Mouse (Mus musculus) cerebellum, adult 18-20 months (tissue): ENCODE results near the gene Emg1.

Experiments
- DNase-seq, 2 experiments: peaks; one replicate each; pipeline ENCODE4 v3.0.0; 2021

Gene Emg1

DNA sequence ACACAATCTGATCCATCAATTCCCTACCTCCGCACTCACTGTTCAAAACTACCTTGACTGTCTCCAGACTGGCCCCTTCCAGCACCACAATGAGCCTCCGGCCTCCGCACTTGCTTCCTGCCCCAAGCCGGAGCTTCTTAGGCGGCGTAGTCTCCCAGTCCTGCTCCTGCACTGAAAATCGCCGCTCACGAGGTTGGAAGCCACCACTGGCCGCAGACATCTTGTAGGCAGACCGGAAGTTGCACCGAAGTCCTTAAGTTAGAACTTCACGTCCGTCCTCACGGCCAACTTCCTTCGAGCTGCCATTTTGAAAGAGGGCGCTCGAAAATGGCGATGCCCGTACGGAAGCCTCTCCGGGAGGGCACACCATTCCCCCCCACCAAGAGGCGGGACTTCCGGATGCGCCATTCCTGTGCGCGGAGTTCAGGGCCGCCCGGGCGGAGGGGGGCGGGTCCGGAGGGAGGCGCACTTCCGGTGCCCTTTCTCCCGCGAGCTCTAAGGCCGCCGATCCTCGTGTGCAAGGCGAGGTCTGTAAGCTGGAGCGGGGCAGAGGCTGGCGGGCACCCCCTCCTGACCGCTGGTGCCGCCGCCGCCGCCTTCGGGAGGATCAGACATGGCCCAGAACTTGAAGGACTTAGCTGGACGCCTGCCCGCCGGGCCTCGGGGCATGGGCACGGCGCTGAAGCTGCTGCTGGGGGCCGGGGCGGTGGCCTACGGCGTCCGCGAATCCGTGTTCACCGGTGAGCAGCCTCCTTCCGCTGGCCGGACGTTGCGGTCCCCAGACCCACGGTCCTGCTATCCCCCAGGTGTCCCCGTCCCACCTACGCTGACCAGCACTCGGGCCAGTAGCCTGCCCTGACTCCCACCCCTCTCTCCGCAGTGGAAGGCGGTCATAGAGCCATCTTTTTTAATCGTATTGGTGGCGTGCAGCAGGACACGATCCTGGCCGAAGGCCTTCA lies at the start of gene Emg1, which contains the start of gene Phb2:
Gene Emg1 (minus strand): TSS at position 355 of the 959 bp plus-strand sequence.
Gene Phb2 (plus strand): TSS at position 513 of the 959 bp plus-strand sequence.
- DNase-seq, result peak; percentile 97 to 99

DNA sequence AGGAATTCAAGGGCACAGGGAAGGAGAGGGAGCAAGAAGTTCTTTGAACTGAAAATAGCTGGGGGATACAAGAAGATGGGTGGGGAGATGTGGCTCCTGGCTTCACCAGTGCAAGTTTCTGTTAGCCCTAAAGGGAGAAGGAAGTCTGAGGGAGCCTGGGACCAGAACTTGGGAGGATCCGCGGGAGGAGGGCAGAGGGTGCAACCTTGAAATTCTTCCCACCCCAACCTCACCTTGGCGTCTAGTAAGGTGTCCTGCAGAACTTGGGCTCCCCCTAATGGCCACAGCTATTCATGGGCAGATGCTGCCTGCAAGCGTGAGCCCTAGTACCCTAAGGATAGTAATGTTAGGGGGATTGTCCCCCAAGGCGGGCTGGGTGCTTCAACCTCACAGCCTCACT lies 47.3 kb upstream of the Emg1 start:
- peak; percentile 88 to 90 for DNase-seq

DNA sequence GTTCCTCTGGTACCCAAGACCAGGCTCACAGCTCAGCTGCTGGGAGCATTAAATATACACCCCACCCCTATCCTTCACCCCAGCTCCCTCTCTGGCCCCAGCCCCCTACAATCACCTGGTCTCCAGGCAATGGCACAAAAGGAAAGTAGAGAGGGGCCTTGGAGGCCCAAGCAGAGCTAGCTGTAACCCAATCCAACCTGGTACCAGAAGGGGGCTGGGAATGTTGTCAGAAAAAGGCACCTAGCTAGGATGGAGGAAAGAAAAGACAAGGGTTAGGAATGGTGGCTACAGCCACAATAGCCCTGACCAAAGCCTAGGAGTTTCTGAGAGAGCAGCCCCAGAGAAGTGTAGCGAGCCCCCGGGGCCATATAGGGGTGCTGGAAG lies 46.9 kb upstream of the Emg1 start:
- no peak for DNase-seq

DNA sequence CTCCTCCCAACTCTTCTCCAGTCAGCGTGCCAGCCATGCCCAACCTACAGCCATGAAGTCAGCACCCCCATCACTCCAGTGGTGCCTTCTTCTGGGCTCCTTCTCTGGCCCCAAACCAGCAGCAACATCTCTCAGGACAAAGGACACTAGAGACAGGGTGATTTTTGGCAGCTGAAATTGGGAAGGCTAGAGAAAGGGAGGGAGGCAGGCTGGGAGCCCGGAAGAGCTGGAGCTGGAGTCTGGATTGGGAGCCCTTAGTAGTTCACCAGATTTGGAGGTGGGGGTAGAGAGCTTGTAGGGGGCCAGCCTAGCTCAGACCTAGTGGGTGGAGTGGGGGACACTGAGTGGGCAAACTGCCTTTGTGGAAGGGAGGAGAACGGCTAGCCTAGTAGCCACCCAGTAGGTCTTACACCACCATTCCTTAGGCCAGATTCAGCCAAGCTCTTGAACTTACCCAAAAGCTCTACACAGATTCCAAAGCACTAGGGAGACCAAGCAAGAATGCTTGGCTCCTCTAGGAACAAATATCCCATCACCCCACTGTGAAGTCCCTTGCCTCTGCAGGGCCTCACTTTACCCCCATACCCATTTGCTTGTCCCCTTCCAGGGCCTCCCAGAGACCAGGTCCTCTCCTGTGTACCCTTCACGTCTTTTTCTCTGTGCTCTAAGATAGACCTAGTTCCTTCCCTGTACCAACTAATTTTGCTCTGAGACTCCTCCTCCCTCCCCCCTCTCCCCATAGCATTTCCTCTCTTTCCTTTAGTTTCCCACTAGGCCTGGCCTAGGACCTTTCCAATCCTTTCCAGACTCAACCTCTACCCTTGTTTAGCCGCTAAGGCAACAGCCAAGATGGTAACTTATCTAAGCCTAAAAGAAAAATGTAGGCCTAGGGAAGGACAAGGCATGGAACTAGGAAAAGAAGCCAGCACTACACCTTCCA lies 46.2 kb upstream of the Emg1 start:
- peak; percentile 75 to 77 for DNase-seq

DNA sequence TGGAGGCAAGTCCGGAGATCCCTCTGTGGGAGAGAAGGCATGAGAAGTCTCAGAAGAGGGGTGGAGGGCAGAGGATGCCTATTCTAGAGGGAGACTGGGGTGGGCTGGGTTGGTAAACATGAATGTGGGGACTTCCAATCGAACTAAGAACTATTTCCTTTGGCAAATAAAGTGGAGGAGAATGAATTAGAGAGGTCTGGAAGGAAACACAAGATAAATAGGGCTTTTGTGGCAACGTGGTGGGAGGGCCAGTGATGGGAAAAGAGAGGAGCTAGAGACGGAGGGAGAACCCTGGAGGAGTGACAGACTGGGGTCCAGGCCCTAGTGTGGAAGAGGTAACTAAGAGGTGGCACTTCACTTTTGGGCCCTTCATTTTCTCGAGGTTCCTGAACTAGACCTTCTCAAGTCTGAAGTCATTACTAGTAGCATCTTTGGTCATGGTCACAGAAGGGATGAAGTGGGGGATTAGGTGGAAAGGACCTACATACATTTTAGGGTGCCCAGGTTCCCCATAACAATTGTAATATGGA lies 45.4 kb upstream of the Emg1 start:
- DNase-seq, result no peak

DNA sequence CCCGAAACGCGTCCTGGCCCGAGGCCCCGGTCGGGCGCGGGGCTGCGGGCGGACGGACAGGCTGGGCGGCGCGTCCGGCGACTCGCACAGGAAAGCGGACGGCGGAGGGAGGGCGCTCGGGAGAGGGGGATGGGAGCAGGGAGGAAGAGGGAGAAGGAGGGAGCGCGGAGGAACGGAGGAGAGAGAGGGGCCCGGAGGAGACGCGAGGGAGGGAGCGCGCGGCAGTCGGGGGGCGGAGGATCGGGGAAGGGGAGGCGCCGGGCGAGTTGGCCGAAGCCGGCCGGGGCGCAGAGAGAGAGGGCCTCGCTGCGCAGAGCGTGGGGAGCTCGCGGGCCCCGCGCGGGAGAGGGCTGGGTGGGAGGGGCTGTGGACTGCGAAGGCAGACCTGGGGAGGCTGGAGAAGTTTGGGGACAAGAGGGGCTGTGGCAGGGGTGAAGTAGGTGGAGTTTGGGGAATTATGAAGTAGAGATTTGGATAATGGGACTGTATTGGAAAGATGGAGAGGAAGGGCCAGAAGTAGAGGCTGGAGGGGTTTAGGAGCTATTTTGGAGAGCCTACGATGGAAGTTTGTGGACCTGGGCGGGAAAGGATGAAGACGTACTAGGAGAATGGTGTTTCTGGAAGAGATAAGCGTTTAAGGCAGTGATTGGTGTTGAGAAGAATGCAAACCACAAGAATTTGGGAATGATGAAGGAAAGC lies 44.8 kb upstream of the Emg1 start:
- peak; percentile 86 to 91 for DNase-seq

DNA sequence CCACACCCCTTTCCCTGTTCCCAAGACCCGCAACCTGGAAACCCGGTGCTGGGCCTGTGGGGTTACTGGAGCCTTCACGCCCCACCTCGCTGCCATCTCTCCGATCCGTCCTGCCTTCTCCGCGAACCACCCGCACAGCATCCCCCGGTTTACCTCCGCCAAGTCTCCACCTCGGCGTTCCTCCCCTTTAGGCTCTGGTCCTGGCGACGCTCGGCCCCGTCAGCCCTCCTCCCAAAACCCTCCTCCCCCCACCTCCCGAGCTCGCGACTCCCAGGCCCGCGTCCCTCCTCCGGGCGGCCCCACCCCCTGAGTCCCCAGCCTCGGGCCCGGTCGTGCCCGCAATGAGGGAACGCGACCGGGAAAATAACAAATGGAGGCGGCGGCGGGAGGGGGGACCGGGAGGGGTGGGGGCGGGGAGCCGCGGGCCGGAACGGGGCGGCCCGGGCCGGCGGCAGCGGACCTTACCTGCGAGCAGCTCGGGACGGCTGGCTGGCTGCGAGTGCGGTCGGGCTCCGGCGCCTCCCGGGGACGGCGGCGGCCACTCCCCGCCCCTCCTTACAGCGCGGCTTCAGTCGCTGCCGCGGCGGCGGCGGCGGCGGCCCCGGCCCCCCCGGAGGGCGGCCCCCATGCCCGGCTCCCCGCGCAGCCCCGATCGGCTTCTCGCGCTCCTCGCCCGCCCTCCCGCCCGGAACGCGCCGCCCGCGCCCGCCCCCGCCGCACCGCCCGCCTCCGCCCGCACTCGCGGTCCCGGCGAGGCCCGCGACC lies 44.0 kb upstream of the Emg1 start, which contains the start of the genes Gm45234 and Atn1:
Gene Gm45234 (minus strand): TSS at position 191 of the 765 bp plus-strand sequence.
Gene Atn1 (minus strand): TSS at position 694 of the 765 bp plus-strand sequence.
- DNase-seq, result peak; percentile 76 to 78

DNA sequence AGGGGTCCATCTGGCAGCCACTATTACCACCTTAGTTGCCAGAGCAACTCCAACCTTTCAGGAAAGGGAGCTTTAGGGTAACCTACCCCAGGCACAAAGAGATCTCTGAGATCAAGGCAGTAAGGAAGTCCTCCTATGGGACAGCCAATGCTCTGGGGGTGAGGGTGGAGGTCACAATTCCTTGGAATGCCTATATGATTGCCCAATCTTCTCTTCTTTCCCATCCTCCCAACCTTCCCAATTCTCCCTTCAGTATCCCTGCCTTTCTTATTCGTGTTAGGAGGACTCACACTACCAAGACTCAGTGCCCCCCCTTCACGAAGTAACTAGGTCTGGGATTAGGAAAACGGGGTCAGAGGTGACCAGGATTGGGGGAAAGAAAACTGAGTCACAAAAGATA lies 43.3 kb upstream of the Emg1 start:
- no peak for DNase-seq

DNA sequence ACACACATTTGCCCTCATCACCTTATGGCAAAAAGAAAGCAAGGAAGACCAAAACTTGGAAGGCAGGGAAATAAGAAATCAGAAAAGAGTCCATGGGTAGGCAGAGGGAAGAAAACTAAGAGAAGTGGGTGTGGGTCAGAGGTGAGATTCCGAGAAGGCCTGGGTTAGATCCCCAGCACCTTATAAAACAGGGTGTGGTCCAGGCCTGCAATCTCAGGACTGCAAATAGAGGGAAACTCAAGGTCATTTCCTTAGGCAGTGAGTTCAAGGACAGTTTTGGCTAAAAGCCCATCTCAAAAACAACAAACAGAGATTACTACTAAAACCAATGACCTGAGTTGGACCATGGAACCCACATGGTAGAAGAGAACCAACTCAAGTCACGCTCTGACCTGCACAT lies 41.9 kb upstream of the Emg1 start:
- no peak for DNase-seq

DNA sequence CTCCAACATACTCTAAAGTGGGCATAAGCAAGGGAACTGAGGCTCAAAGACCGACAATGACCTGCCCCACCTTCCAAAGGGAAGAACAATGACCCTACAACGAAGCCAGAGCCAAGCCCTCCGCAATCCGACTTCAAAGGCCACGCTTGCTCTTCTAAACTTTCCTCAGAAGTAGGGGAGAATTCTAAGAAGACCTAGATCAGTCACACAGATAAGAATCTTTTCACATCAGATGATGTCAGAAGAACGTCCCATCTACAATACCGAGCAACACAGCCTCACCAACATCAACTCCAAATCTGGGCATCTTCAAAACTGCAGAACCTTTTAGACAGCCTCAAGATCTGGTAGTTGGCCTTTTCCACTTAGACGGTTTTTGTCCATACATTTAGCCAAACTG lies 38.4 kb upstream of the Emg1 start:
- no peak for DNase-seq

DNA sequence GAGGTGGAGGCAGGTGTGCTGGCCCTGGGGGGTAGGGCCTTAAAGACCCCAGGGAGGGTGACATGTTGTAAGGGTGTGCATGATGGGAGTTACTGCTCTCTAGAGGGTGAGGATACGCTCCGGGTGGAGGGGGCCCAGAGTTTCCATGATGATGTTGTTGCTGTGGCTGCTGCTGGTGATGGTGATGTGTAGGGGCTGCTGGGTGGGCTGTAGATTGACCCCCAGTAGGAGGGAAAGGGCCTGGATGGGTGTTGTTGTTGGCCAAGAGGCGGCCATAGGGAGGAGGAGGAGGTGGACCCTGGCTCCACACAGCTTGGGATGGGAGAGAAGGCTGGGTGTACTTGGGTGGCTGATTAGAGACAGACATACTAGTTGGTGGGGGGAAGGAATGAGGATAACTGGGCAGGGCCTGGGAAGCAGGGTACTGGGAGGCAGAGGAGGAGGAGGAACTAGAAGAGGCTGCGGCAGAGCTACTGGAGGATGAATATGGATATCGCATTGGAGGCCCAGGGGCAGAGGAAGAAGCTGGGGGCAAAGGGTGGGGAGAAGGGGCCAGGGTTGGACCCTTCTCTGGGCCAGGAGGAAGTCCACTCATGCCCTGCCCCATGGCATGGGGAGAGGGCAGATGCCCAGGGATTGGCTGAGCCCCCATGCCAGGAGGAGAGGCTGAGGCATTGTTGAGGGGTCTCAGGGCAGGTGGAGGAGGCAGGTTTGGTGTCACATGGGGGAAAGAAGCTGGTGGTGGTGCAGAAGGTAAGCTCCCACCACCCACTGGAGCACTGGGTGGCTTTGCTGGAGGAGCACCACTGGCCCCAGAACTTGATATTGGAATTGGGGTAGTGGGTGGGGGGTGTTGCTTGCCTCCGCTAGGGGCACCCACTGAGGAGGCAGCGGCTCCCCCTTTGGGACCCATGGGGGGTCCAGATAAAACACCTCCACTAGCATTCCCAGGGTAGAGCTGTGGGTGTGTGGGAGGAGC lies 35.0 kb upstream of the Emg1 start:
- DNase-seq, result peak in 1 of 2 experiments; percentile 39

DNA sequence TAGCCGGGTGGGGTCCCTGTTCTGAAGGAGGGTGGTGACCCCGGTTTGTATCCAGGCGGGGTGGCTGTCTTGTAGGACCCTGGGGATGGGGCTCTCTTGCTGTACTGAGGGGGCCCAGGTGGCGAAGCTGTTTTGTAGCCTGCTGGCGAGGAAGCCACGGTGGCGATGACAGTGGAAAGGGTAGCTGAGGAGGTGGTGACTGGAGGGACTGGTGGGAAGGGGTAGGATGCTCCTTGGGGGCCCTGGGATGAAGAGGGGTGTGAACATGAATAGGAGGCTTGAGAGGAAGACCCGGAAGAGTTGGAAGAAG lies 34.3 kb upstream of the Emg1 start:
- peak in 1 of 2 experiments; percentile 51 for DNase-seq

DNA sequence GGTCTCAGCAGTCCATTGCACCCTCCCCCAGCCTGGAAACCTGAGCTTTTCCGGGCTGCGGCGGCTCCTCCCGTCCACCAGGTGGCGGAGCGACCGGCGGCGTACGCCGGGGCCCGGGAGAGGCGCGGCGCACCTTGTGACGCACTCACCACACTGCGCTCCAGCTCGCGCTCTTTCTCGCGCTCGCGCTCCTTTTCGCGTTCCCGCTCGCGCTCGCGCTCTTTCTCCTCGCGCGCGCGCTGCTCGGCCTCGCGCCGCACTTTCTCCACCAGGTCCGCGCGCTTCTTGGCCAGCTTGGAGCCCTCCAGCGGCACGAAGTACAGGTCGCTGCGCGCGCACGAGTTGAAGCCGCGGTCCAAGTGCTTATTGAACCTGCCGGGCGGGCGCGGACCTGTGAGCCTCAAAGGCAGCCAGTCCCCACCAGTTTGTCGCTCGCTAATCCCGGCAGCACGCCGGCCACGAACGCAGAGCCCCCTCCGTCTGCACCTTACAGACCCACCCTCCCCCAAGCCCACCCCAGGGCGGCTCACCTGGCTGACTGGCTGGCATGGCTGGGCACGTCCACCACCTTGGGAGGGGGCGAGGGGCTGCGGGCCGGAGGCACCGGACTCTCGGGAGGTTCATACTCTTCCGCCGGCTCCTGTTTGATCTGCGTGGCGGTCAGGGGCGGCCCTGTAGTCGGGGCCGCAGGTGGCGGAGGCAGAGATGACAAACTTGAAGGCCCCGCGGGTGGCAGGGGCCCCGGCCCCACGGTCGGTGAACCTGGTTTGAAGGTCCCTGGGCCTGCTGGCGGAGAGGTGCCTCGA lies 33.7 kb upstream of the Emg1 start:
- DNase-seq, result peak; percentile 94 to 98

DNA sequence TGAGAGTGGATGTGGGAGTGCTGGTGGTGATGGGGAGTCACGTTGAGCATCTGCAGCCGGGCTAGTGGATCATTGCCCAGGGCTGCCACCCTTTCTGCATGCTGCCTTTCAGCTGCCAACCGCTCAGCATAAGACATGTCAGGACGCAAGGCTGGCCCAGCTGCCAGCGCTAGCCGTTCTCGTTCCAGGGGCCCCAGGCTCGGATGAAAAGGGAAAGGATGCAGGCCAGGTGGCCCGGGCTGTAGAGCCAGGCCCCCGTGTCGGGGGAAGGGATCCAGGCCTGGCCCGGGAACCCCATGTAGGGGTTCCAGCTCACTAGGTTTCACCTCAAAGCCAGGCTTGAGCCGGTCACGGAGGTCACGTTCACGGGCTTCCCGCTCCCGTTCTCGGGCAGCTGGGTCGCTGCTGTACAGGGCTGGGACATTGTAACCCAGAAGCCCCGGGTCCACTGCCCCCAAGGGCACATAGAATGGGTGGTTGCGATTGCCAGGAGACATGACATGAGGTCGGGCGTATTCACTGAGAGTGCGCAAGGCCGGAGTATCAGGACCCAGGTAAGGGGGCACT lies 32.9 kb upstream of the Emg1 start:
- DNase-seq, result peak; percentile 65 to 72

DNA sequence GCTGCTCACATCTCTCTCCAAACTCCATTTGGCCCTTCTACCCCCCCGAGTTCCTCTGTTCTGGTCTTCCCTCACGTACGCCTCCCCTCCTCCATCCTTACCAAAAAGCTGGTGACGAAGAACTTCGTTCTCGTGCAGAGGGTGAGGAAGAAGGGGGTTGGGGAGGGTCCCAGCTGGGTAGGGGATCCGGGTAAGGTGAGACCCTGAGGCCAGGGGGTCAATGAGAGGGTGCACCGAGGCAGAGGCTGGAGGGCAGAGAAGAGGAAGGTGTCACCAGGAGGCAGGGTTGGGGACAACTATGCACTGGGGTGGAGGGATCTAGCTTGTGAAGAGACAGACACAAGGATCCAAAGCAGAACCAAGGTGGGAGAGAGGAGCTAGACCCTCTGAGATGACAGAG lies 31.7 kb upstream of the Emg1 start:
- peak; percentile 17 to 37 for DNase-seq

DNA sequence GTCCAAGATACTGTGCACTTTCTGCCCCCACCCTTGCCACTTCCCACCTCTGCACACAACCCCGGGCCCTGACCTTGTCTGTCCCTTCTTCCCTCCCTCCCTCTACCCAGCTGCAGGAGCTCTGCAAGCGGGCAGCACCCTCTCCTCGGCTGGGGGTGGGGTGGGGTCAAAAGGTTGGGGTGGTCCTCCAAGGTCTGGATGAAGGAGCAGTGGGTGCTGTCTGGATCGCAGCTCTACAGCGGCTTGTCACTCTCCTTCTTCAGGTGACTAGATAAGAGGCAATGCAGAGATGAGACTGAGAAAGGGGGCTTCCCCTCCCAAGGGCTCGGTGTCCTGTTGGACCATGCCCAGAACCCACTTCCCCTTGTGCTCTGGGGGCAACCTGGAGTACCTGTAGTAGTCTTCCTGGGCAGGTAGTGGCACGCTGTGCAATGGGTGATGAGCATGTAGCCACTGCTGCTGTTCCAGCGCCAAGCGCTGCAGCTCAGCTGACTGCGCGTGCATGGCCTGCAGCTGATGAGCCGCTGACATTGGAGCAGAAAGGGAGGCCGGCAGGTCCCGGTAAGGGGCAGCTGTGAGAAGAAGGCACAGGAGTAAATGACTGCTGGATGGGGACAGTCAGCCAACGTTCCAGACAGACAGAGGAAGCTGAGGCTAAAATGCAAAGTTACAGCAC lies 31.0 kb upstream of the Emg1 start:
- DNase-seq, result peak; percentile 31 to 36

DNA sequence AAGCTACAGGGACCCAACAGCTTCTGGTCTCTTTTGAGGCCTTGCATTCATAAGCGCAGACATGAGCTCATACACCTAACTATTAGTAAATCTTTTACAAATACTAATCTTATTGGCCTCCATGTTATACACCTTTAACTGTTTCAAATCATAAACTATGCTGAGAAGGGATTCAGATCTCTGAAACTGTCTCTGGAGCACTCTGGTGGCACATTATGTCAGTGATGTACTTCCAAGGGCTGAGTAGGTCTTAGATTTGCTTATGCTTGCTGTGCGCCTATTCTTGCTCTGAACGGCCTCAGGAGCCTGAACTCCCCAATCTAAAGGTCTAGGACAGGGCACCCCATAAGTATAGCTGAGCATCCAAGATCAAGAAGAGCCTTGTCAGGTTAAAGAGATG lies 29.9 kb upstream of the Emg1 start:
- peak in 1 of 2 experiments; percentile 24 for DNase-seq
